Mouse (Mus musculus) stomach, embryonic 14.5 days (tissue): ENCODE measurements around the gene Srebf2. TPM values are rescaled to one million over a fixed set of nuclear protein-coding genes. Genes with fewer than 3 reads are reported as not detected.
A peak's percentile ranks its signal among the peaks of the same experiment; 100 is the strongest.

Experiments used
- ATAC-seq: fragments of 200-750 bp; cut with Nextera tagmentation; 2 replicates; pipeline ENCODE4 v1.8.0; 2017; ENCODE audit warnings: low read depth, moderate TSS enrichment; ENCODE audit not compliant: insufficient number of reproducible peaks, insufficient read depth, low FRiP score
- H3K27ac ChIP-seq: fragments of 300-500 bp; sonication (generic); 2 replicates; pipeline ENCODE4 v1.5.1; 2014; ENCODE audit warnings: mild to moderate bottlenecking, low read length, moderate library complexity, mixed read lengths
- H3K27me3 ChIP-seq: fragments of 300-500 bp; sonication (generic); 2 replicates; pipeline ENCODE4 v1.6.1; 2014; ENCODE audit warnings: low read length, control low read depth, mixed read lengths; ENCODE audit not compliant: control insufficient read depth, insufficient read depth
- H3K36me3 ChIP-seq: fragments of 300-500 bp; sonication (generic); 2 replicates; pipeline ENCODE4 v1.6.1; 2014; ENCODE audit warnings: mild to moderate bottlenecking, control low read depth, low read length, moderate library complexity, mixed read lengths; ENCODE audit not compliant: control insufficient read depth, insufficient read depth
- H3K4me1 ChIP-seq: fragments of 300-500 bp; sonication (generic); 2 replicates; pipeline ENCODE4 v1.6.1; 2014; ENCODE audit warnings: low read length, control low read depth, mixed read lengths; ENCODE audit not compliant: control insufficient read depth, insufficient read depth
- H3K4me2 ChIP-seq: fragments of 300-500 bp; sonication (generic); replicated peaks from 2 replicates; pipeline ENCODE4 v1.6.1; 2014; ENCODE audit warnings: low read depth, low read length, control low read depth
- H3K4me3 ChIP-seq: fragments of 300-500 bp; sonication (generic); 2 replicates; pipeline ENCODE4 v1.5.1; 2014; ENCODE audit warnings: low read depth, low read length, control low read depth
- H3K9ac ChIP-seq: fragments of 300-500 bp; sonication (generic); replicated peaks from 2 replicates; pipeline ENCODE4 v1.6.1; 2014; ENCODE audit warnings: low read depth, mild to moderate bottlenecking, control low read depth, low read length, moderate library complexity, mixed read lengths
- H3K9me3 ChIP-seq: fragments of 300-500 bp; sonication (generic); 2 replicates; pipeline ENCODE4 v1.6.1; 2016; ENCODE audit warnings: low read depth, low read length, control low read depth; ENCODE audit not compliant: control insufficient read depth
- WGBS: fragments of 180-500 bp; shearing (Covaris S2); extraction: QIAGEN DNeasy Blood & Tissue Kit; methylation state at CpG from one replicate; pipeline ENCODE4 v1.1.7; 2014; 5-methylcytosine and 5-hydroxymethylcytosine counted together
- polyA plus RNA-seq: library from polyadenylated mRNA; unstranded; fragments of >200 nt; fragmentation: Nextera tagmentation; extraction: Ambion mirVana; gene quantifications from 2 replicates; pipeline ENCODE4 v1.2.1, GENCODE M21; 2014

Gene Srebf2
- polyA plus RNA-seq, 1 experiment from 2014 or later, result 128 TPM

GRCm38 (mm10) chr15:82167201-82168168 lies 20.5 kb downstream of the Srebf2 start:
- Histone ChIP-seq H3K4me2 (no peak overlapping the region), H3K4me3 (no peak overlapping the region), H3K27me3 (no peaks in the 10 kb centered on the region), H3K27ac (peak overlapping the region; percentile 71; the same call in 1 of the 2 replicates), H3K4me1 (peaks cover 25% of the 10 kb centered on the region), H3K9me3 (no peaks in the 10 kb centered on the region), H3K9ac (no peak overlapping the region), H3K36me3 (peaks cover 33% of the 10 kb centered on the region)
- WGBS, result 55% methylated on average over 23 of the region's 23 CpGs
- no peak for ATAC-seq

DNA sequence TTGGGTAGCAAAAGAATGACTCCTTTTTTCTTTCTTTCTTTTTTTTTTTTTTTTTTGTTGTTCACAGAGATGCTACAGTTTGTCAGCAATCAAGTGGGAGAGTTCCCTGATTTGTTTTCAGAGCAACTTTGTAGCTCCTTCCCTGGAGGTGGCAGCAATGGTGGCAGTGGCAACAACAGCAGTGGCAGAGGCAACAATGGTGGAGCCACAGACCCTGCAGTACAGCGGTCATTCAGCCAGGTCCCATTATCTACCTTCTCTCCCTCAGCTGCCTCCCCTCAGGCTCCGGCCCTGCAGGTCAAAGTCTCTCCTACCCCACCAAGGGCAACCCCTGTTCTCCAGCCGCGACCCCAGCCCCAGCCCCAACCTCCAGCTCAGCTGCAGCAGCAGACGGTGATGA lies 22.7 kb downstream of the Srebf2 start:
- H3K9me3 ChIP-seq, result no peaks in the 10 kb centered on the region
- no peak overlapping the region for H3K4me3 ChIP-seq
- H3K27ac ChIP-seq, result no peak overlapping the region
- no peak overlapping the region for H3K4me2 ChIP-seq
- peaks cover 53% of the 10 kb centered on the region for H3K36me3 ChIP-seq
- H3K4me1 ChIP-seq, result peaks cover 17% of the 10 kb centered on the region
- ATAC-seq, result no peak
- WGBS, result 84% methylated on average over 5 of the region's 5 CpGs
- H3K27me3 ChIP-seq, result no peaks in the 10 kb centered on the region
- H3K9ac ChIP-seq, result no peak overlapping the region

GRCm38 (mm10) chr15:82170437-82171377 lies 23.7 kb downstream of the Srebf2 start:
- H3K27ac ChIP-seq, result no peak overlapping the region
- no peak for ATAC-seq

GRCm38 (mm10) chr15:82172648-82173047 lies 25.7 kb downstream of the Srebf2 start:
- no peak for ATAC-seq
- H3K9me3 ChIP-seq, result no peaks in the 10 kb centered on the region
- H3K4me3 ChIP-seq, result no peak overlapping the region
- H3K4me2 ChIP-seq, result no peak overlapping the region
- no peak overlapping the region for H3K9ac ChIP-seq
- no peaks in the 10 kb centered on the region for H3K27me3 ChIP-seq
- 75% methylated on average over 8 of the region's 8 CpGs for WGBS
- no peak overlapping the region for H3K27ac ChIP-seq
- H3K4me1 ChIP-seq, result peaks cover 2% of the 10 kb centered on the region; the same call in 1 of the 2 replicates
- H3K36me3 ChIP-seq, result peaks cover 79% of the 10 kb centered on the region

More at GRCm38 (mm10) chr15:82170437-82171377, 23.7 kb downstream of the Srebf2 start:
- Histone ChIP-seq H3K9ac (no peak overlapping the region), H3K4me1 (peaks cover 17% of the 10 kb centered on the region), H3K4me2 (no peak overlapping the region), H3K9me3 (no peaks in the 10 kb centered on the region), H3K36me3 (peaks cover 63% of the 10 kb centered on the region), H3K27me3 (no peaks in the 10 kb centered on the region), H3K4me3 (no peak overlapping the region)
- 85% methylated on average over 36 of the region's 36 CpGs for WGBS

GRCm38 (mm10) chr15:82175091-82175490 lies 28.1 kb downstream of the Srebf2 start:
- Histone ChIP-seq H3K4me1 (no peaks in the 10 kb centered on the region), H3K36me3 (peaks cover 94% of the 10 kb centered on the region), H3K27ac (no peak overlapping the region), H3K9ac (no peak overlapping the region), H3K4me2 (no peak overlapping the region), H3K4me3 (no peak overlapping the region), H3K27me3 (no peaks in the 10 kb centered on the region), H3K9me3 (no peaks in the 10 kb centered on the region)
- WGBS, result 93% methylated on average over 9 of the region's 9 CpGs
- ATAC-seq, result no peak

DNA sequence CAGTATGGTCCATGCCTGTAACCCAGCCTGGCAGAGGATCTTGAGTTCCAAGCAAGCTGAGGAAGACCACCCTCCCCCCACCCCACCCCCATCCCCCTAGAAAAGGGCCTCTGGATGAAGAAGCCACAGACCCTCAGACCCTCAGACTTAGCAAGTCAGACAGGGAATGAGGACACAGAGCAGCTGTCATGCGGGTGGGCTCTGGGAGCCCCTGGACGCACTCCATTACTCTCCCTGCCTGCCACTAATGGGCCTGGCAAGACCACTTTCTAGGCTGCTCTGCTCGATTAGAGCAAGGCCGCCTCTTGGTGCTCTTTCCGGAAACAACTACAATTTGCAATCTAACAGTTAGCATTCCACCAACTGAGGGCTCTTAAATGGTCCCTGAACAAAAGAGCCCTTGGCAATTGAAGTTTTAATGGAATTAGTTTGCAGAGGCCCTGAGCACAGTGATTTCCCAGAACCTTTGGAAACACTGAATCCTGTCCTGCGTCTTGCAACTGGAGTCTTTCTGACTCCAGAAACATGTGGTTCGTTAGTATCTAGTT lies 30.8 kb downstream of the Srebf2 start:
- WGBS, result 79% methylated on average over 7 of the region's 7 CpGs
- no peak overlapping the region for H3K4me3 ChIP-seq
- no peaks in the 10 kb centered on the region for H3K4me1 ChIP-seq
- no peak overlapping the region for H3K9ac ChIP-seq
- H3K27me3 ChIP-seq, result no peaks in the 10 kb centered on the region
- peaks cover 94% of the 10 kb centered on the region for H3K36me3 ChIP-seq
- peaks cover 7% of the 10 kb centered on the region; the same call in 1 of the 2 replicates for H3K9me3 ChIP-seq
- no peak for ATAC-seq
- H3K27ac ChIP-seq, result no peak overlapping the region
- H3K4me2 ChIP-seq, result no peak overlapping the region

DNA sequence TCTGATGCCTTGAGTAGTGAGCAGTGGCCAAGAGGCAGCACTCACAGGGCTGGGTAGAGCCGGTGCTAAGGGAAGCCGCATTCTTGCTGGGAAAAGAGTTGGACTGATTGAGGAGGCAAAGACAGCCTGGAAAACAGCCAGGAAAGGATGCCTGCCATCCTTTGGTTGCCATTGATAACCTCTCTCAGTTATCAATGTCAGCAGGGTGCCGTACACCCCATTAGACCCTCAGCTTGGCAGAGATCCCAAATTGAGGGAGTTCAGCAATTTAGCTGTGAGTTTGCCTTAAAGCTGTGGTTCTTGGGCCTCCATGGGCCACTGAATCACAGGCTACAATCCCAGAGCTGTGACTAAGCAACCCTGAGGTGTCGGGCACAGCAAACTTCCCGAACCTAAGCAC lies 34.1 kb downstream of the Srebf2 start:
- no peak overlapping the region for H3K4me3 ChIP-seq
- H3K4me2 ChIP-seq, result no peak overlapping the region
- H3K9me3 ChIP-seq, result peaks cover 7% of the 10 kb centered on the region; the same call in 1 of the 2 replicates
- no peaks in the 10 kb centered on the region for H3K27me3 ChIP-seq
- H3K9ac ChIP-seq, result no peak overlapping the region
- H3K27ac ChIP-seq, result no peak overlapping the region
- WGBS, result 92% methylated on average over 5 of the region's 5 CpGs
- peaks cover 98% of the 10 kb centered on the region for H3K36me3 ChIP-seq
- no peaks in the 10 kb centered on the region for H3K4me1 ChIP-seq
- ATAC-seq, result no peak

GRCm38 (mm10) chr15:82182311-82182710 lies 35.3 kb downstream of the Srebf2 start:
- peaks cover 99% of the 10 kb centered on the region for H3K36me3 ChIP-seq
- H3K9me3 ChIP-seq, result peaks cover 7% of the 10 kb centered on the region; the same call in 1 of the 2 replicates
- no peak overlapping the region for H3K27ac ChIP-seq
- no peaks in the 10 kb centered on the region for H3K4me1 ChIP-seq
- H3K9ac ChIP-seq, result no peak overlapping the region
- no peak overlapping the region for H3K4me3 ChIP-seq
- no peak for ATAC-seq
- 98% methylated on average over 4 of the region's 4 CpGs for WGBS
- H3K27me3 ChIP-seq, result no peaks in the 10 kb centered on the region
- H3K4me2 ChIP-seq, result no peak overlapping the region
